Mouse (Mus musculus) right cerebral cortex, postnatal 4 days (tissue): ENCODE measurements around the gene Npdc1.

Experiments used
- DNase-seq: peaks from one replicate; pipeline ENCODE4 v3.0.0-alpha.2; 2022

Npdc1 gene

GRCm38 (mm10) chr2:25399051-25399450, at the start of gene Npdc1:
TSS of gene Npdc1 (plus strand) at chr2:25399351.
- DNase-seq, result no peak

GRCm38 (mm10) chr2:25349499-25349898, 49.7 kb upstream of the Npdc1 start:
- DNase-seq, result no peak

- no peak for DNase-seq
Observed at GRCm38 (mm10) chr2:25350701-25351100, 48.5 kb upstream of the Npdc1 start.

- DNase-seq, result no peak
Observed at GRCm38 (mm10) chr2:25354211-25354610, 44.9 kb upstream of the Npdc1 start.

GRCm38 (mm10) chr2:25355419-25356066, 43.6 kb upstream of the Npdc1 start:
- DNase-seq, result no peak

GRCm38 (mm10) chr2:25356208-25357079, 42.7 kb upstream of the Npdc1 start, which contains the start of gene Dpp7:
TSS of gene Dpp7 (minus strand) at chr2:25356359.
- peak; percentile 81 for DNase-seq

GRCm38 (mm10) chr2:25359848-25360247, 39.3 kb upstream of the Npdc1 start:
- no peak for DNase-seq

GRCm38 (mm10) chr2:25363478-25364178, 35.5 kb upstream of the Npdc1 start:
- DNase-seq, result no peak

- no peak for DNase-seq
Observed at GRCm38 (mm10) chr2:25364313-25364712, 34.8 kb upstream of the Npdc1 start.

GRCm38 (mm10) chr2:25364761-25365090, 34.4 kb upstream of the Npdc1 start:
- DNase-seq, result no peak

- peak; percentile 52 for DNase-seq
Observed at GRCm38 (mm10) chr2:25365091-25365761, 33.9 kb upstream of the Npdc1 start, which contains the start of gene Uap1l1. TSS of gene Uap1l1 (minus strand) at chr2:25365682.

GRCm38 (mm10) chr2:25369996-25370395, 29.2 kb upstream of the Npdc1 start:
- DNase-seq, result no peak

GRCm38 (mm10) chr2:25371764-25372643, 27.1 kb upstream of the Npdc1 start, which contains the start of gene Sapcd2:
TSS of gene Sapcd2 (plus strand) at chr2:25372321.
- peak; percentile 80 for DNase-seq

- no peak for DNase-seq
Observed at GRCm38 (mm10) chr2:25372644-25373391, 26.3 kb upstream of the Npdc1 start.

- no peak for DNase-seq
Observed at GRCm38 (mm10) chr2:25373431-25373830, 25.7 kb upstream of the Npdc1 start.

GRCm38 (mm10) chr2:25376589-25376988, 22.6 kb upstream of the Npdc1 start:
- peak; percentile 41 for DNase-seq

- no peak for DNase-seq
Observed at GRCm38 (mm10) chr2:25384492-25384891, 14.7 kb upstream of the Npdc1 start.

- no peak for DNase-seq
Observed at GRCm38 (mm10) chr2:25391266-25391665, 7.9 kb upstream of the Npdc1 start.

- peak; percentile 67 for DNase-seq
Observed at GRCm38 (mm10) chr2:25394281-25395221, 4.6 kb upstream of the Npdc1 start.
